Mouse (Mus musculus): ENCODE measurements at regions not wholly inside any gene's neighbourhood (a gene's known extent, or its start where the extent isn't known, plus 50 kb on each side); places are given as distances from the start of the nearest gene placed in this dataset.

DNA sequence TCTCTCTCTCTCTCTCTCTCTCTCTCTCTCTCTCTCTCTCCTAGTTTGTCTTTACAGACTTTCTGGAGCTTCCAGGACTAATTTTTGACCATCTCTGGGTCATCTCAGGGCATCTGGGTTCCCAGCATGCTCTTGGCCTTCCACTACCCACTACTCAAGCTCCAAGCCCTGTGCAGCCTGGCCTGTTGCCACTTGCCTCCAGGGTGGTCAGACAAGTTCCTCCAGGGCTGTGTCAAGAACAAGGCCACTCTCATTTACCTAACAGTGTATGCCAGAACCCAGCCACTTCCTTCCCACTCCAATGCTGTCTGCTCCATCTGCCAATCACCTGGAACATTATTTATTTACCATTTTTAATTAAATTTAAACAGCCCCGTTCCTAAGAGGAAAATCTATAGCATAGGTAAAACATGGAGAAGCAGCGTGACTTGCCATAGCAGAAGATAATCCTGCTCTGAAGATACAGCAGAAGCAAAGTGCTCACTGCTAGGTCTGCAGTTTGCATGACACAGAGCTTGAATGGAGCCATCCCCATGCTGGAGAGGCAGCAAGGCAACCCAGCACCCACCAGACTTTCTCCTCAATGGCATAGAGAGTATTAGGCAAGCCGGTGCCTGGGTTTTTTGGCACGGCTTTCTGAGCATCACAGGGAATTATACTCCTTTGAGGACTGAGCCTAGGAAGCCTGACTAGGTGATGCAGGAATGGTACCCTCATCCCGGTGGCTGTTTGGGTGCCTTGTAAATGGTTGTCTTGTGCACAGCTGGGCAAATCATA is 54.0 kb downstream of the Foxi1 start:
- DNase-seq = peak; percentile 37

DNA sequence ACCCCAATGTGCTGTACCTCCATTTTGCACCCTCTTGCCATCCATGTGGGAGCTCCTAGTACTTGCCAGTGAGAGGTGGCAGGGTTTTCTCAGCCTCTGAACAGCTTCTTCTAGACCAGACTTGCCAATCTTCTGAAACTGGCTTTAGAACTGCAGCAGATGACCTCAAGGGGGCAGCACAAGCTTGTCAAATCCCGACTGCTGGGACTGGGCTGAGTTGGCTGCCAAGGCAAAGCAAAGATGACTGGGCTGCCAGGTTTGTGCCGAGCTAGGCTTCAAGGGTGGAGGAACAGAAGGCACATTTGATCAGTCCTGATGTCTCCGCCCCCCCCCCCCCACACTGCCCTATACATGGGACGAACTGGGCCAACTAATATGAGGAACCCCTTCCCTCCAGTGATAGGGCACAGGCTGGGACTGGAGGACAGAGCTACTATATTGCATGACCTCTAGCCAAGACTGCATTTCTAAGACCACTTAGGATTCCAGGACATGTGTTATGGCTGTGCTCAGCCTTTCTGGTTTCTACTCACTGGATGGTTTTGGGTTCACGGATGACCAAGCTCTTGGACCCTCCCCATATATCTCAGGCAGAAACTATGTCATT is 51.1 kb upstream of the 4930469K13Rik start:
- peak; percentile 85 for DNase-seq

Data from cerebellum, adult 9-10 months (tissue).